Mouse (Mus musculus) heart, postnatal 0 days (tissue): Measurements from ENCODE around the gene Akap8l. TPM values are rescaled to one million over a fixed set of nuclear protein-coding genes. Genes with fewer than 3 reads are reported as not detected.

ENCODE experiments used
- ATAC-seq: fragments of 200-750 bp; cut with Nextera tagmentation; 2 replicates; pipeline ENCODE4 v1.8.0; 2017; ENCODE audit warnings: low read depth, moderate number of reproducible peaks, moderate library complexity; ENCODE audit not compliant: insufficient read depth
- DNase-seq: peaks from one replicate; pipeline ENCODE4 v3.0.0-alpha.2; 2016; ENCODE audit warnings: low spot score
- H3K27ac ChIP-seq: fragments of 300-500 bp; sonication (generic); 2 replicates; pipeline ENCODE4 v1.5.1; 2014; ENCODE audit warnings: low read depth, mild to moderate bottlenecking
- H3K27me3 ChIP-seq: fragments of 300-500 bp; sonication (generic); 2 replicates; pipeline ENCODE4 v1.6.1; 2014; ENCODE audit warnings: low read length, mixed read lengths; ENCODE audit not compliant: control insufficient read depth, insufficient read depth
- H3K36me3 ChIP-seq: fragments of 300-500 bp; sonication (generic); replicated peaks from 2 replicates; pipeline ENCODE4 v1.6.1; 2014; ENCODE audit warnings: low read length, mixed read lengths; ENCODE audit not compliant: control insufficient read depth, insufficient read depth
- H3K4me1 ChIP-seq: fragments of 300-500 bp; sonication (generic); 2 replicates; pipeline ENCODE4 v1.6.1; 2014; ENCODE audit warnings: antibody characterized with exemption; ENCODE audit not compliant: control insufficient read depth, insufficient read depth
- H3K4me2 ChIP-seq: fragments of 300-500 bp; sonication (generic); 2 replicates; pipeline ENCODE4 v1.6.1; 2014; ENCODE audit warnings: low read depth, mild to moderate bottlenecking, low read length, moderate library complexity
- H3K4me3 ChIP-seq: fragments of 300-500 bp; sonication (generic); 2 replicates; pipeline ENCODE4 v1.5.1; 2014; ENCODE audit warnings: low read depth, low read length
- H3K9ac ChIP-seq: fragments of 300-500 bp; sonication (generic); replicated peaks from 2 replicates; pipeline ENCODE4 v1.6.1; 2014; ENCODE audit warnings: low read depth, low read length, mixed read lengths
- H3K9me3 ChIP-seq: fragments of 300-500 bp; sonication (generic); replicated peaks from 2 replicates; pipeline ENCODE4 v1.6.1; 2016; ENCODE audit warnings: low read length; ENCODE audit not compliant: control insufficient read depth
- CTCF ChIP-seq: IDR thresholded peaks from 2 replicates; pipeline ENCODE4 v1.5.1; 2016; ENCODE audit warnings: antibody characterized with exemption, control low read depth, low read depth
- EP300 ChIP-seq: IDR thresholded peaks from 2 replicates; pipeline ENCODE4 v1.6.1; 2016; ENCODE audit warnings: antibody characterized with exemption, low read depth
- WGBS: fragments of 180-500 bp; shearing (Covaris S2); extraction: QIAGEN DNeasy Blood & Tissue Kit; methylation state at CpG from one replicate; pipeline ENCODE4 v1.1.7; 2014; 5-methylcytosine and 5-hydroxymethylcytosine counted together
- polyA plus RNA-seq: library from polyadenylated mRNA; unstranded; fragments of >200 nt; fragmentation: Nextera tagmentation; extraction: Ambion mirVana; gene quantifications from 2 replicates; pipeline ENCODE4 v1.2.1, GENCODE M21; 2015
- total RNA-seq: library from RNA; depleted of rRNA; stranded (reverse); fragments of >200 nt; gene quantifications from 2 replicates; pipeline ENCODE4 v1.2.3, GENCODE M21; 2014; ENCODE audit warnings: low replicate concordance

Akap8l gene
- total and polyA plus RNA-seq, 2 experiments from 2014 or later = 66.4 to 80.6 TPM

DNA sequence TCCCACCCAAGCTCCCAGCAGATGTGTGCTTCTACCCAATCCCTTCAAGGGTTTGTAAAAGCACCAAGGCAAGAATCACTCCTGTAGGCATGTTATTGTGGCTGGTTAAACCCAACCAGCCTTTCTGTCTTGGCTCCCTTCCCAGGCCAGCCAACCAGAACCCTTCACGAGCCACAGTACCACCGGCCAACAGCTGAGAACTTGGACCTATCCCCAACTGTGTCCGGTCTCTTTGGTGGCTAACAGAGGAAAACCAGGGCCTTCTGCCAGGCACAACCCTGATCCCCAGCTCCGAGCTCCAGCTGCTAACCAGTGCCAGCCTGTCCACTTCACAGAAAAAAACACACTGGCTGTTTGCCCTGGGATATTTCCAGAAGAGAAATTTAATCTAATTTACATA is 3.3 kb upstream of the Akap8l start:
- WGBS = 33% methylated on average over 4 of the region's 4 CpGs
- Histone ChIP-seq H3K36me3 (peaks cover 47% of the 10 kb centered on the region), H3K9me3 (no peaks in the 10 kb centered on the region), H3K4me1 (peaks cover 12% of the 10 kb centered on the region; the same call in 1 of the 2 replicates), H3K9ac (no peak overlapping the region), H3K27ac (peak overlapping the region; percentile 58), H3K27me3 (no peaks in the 10 kb centered on the region), H3K4me3 (no peak overlapping the region), H3K4me2 (no peak overlapping the region)
- DNase-seq (peak; percentile 18), ATAC-seq (no peak)
- TF ChIP-seq EP300 = no peak
- TF ChIP-seq CTCF = no peak

- no peaks in the 10 kb centered on the region for H3K27me3 ChIP-seq
- ATAC-seq = no peak
- no peak overlapping the region for H3K4me3 ChIP-seq
- TF ChIP-seq EP300 = no peak
- TF ChIP-seq CTCF = no peak
- H3K9me3 ChIP-seq = no peaks in the 10 kb centered on the region
- no peak overlapping the region for H3K27ac ChIP-seq
- H3K9ac ChIP-seq = no peak overlapping the region
- DNase-seq = no peak
- H3K4me1 ChIP-seq = peaks cover 20% of the 10 kb centered on the region; the same call in 1 of the 2 replicates
- peaks cover 27% of the 10 kb centered on the region for H3K36me3 ChIP-seq
- H3K4me2 ChIP-seq = no peak overlapping the region
Measured at GRCm38 (mm10) chr17:32351726-32352125, 1.3 kb upstream of the Akap8l start.

DNA sequence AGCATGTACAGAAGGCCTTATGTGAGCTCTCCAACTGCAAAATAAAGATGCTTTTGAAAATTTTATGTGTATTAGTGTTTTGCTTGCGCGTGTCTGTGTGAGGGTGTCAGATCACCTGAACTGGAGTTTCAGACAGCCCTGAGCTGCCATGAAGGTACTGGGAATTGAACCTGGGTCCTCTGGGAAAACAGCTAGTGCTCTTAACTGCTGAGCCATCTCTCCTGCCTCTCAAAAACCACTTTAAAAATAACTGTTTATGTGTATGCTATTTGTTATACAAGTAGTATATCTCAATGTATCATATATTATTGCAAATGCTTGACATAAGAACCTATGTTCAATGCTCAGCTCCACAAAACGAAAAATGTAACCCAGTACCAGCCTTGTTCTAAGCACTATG is 862 bp upstream of the Akap8l start:
- peak overlapping the region; percentile 71; the same call in 1 of the 2 replicates for H3K4me3 ChIP-seq

GRCm38 (mm10) chr17:32349851-32350381 is 491 bp downstream of the Akap8l start:
- Histone ChIP-seq H3K27me3 (no peaks in the 10 kb centered on the region), H3K4me2 (peak overlapping the region; percentile 80), H3K9ac (peak overlapping the region; percentile 78), H3K4me1 (peaks cover 20% of the 10 kb centered on the region; the same call in 1 of the 2 replicates), H3K4me3 (peak overlapping the region; percentile 71), H3K36me3 (peaks cover 10% of the 10 kb centered on the region), H3K27ac (peak overlapping the region; percentile 90), H3K9me3 (no peaks in the 10 kb centered on the region)
- WGBS = under 1% methylated on average over 24 of the region's 24 CpGs
- TF ChIP-seq EP300 (no peak), CTCF (no peak)
- DNase-seq = no peak
- ATAC-seq = no peak

More for the DNA sequence above, 862 bp upstream of the Akap8l start:
- Histone ChIP-seq H3K9me3 (no peaks in the 10 kb centered on the region), H3K36me3 (peaks cover 23% of the 10 kb centered on the region), H3K27me3 (no peaks in the 10 kb centered on the region), H3K4me1 (peaks cover 20% of the 10 kb centered on the region; the same call in 1 of the 2 replicates), H3K9ac (no peak overlapping the region), H3K4me2 (peak overlapping the region; percentile 72), H3K27ac (no peak overlapping the region)
- TF ChIP-seq EP300 (no peak), CTCF (no peak)
- WGBS = 74% methylated on average over 3 of the region's 3 CpGs
- ATAC-seq (no peak), DNase-seq (no peak)

DNA sequence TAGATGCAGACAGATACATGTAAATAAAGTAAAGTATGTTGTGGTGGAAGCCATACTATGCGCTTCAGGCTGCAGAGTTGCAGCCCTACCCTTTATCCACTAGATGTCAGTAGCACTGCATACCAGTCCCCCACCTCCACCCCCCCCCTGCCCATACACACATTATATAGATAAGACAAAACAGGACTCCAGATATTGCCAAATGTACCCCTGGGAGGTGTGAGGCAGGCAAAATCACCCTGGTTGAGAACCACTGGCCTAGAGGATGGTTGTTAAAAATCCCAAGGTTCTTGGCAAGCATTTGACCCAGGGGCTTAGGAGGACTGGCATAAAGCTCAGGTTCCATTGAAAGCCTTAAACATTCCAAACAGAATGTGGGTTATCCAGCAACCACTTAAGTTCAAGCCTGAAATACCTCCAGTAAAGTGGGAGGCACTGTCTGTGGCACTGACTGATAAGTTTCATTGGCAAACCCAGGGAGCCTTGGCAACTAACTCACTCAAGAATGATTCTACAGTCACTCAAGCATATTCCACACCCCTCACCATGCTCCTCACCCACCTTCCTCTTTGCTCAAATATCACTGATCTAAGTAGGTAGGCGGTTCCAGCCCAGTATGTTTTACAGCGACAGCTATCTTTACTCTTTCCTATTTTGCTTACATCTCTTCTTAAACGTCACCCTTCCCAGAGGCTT is 1.2 kb downstream of the Akap8l start:
- ATAC-seq = peak; percentile 12
- peak; percentile 63 for DNase-seq
- 4% methylated on average over 4 of the region's 4 CpGs for WGBS
- Histone ChIP-seq H3K4me2 (peak overlapping the region; percentile 80), H3K9ac (peak overlapping the region; percentile 78), H3K4me1 (peaks cover 17% of the 10 kb centered on the region; the same call in 1 of the 2 replicates), H3K4me3 (peak overlapping the region; percentile 71), H3K27ac (peak overlapping the region; percentile 90), H3K9me3 (no peaks in the 10 kb centered on the region), H3K36me3 (peaks cover 10% of the 10 kb centered on the region), H3K27me3 (no peaks in the 10 kb centered on the region)
- TF ChIP-seq EP300 = no peak
- peak; percentile 89 for TF ChIP-seq CTCF
